In the genomic region with DNA sequence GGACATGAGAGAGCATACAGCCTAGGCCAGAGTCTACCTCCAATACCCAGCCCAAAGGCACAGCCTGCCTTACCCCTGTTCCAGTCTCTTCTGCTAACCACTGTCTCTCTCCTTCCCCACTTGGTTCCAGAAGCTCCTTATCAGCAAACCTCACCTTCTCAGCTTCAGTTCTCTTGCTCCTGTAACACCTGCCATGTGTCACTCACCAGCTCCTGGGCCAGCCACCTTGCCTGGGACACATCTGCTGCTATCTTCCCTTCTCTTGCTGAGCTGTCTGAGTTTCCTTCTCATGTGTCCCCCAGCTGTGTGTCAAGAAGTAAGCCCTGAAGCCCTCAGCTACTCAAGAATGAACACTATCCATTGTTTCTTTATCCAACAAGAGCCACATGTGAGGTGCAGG, we compare ENCODE assay signal across 20 mouse cellular contexts. TPM values are rescaled to one million over a fixed set of nuclear protein-coding genes. Genes with fewer than 3 reads are reported as not detected.
DNase-seq lines count a peak whose midpoint lies in the region; ATAC-seq and TF ChIP-seq lines count a peak whose summit lies in the region.
"Not testable (repeated sequence)": the region's sequence is repeated elsewhere in the genome, so short reads cannot be mapped to it uniquely, and the experiment has no call there.
"Had no signal": no experiment of that assay in that cellular context is flagged by ENCODE, and none has a peak within 500 bp of the region (broad histone marks: within the 10 kb centered on the region; RNA-seq: fewer than 3 reads in every experiment).

No protein-coding gene starts in this region.

- not testable (repeated sequence) for H3K27ac ChIP-seq in liver, embryonic 12.5 days; liver, embryonic 14.5 days; liver, embryonic 16.5 days (ENCODE audit: low read length)

- not testable (repeated sequence) for H3K4me2 ChIP-seq in liver, embryonic 12.5 days; liver, embryonic 14.5 days (ENCODE audit: low read depth); liver, embryonic 16.5 days (ENCODE audit: low read depth, low read length)

- not testable (repeated sequence) for H3K9me3 ChIP-seq in liver, embryonic 12.5 days (replicated peaks); liver, embryonic 14.5 days (ENCODE audit: control insufficient read depth, low read length); liver, embryonic 16.5 days (replicated peaks; ENCODE audit: control insufficient read depth, low read length)

- H3K4me1 ChIP-seq in liver, embryonic 12.5 days; liver, embryonic 14.5 days (replicated peaks; ENCODE audit: control insufficient read depth in 2 of 2, insufficient read depth in 2 of 2, low read length in 1 of 2); liver, embryonic 16.5 days (ENCODE audit: control insufficient read depth, low read depth, low read length): not testable (repeated sequence)

- not testable (repeated sequence) for TF ChIP-seq CTCF in liver, embryonic 14.5 days (IDR thresholded peaks at IDR 0.05; ENCODE audit: low read depth)

- 0 out of 2 replicates have a peak, but pooled peaks have one; percentile 26 for ATAC-seq in erythroid progenitor cell, adult 5-6 weeks (replicated peaks; ENCODE audit: low FRiP score, poor library complexity, severe bottlenecking)
- peak; percentile 60 for ATAC-seq in liver, embryonic 12.5 days
- peak; percentile 55; the same call in 1 of the 2 replicates for ATAC-seq in liver, embryonic 14.5 days (ENCODE audit: insufficient read depth)
- peak; percentile 48 for ATAC-seq in liver, embryonic 16.5 days (ENCODE audit: low read depth)
- ATAC-seq in megakaryocyte-erythroid progenitor cell, adult 5-6 weeks (replicated peaks; ENCODE audit: low FRiP score, low TSS enrichment, poor library complexity, severe bottlenecking) = peak; percentile 80

- not testable (repeated sequence) for H3K9ac ChIP-seq in liver, embryonic 12.5 days; liver, embryonic 14.5 days (replicated peaks); liver, embryonic 16.5 days (ENCODE audit: low read depth, low read length)

- TF ChIP-seq EP300 in liver, embryonic 14.5 days (IDR thresholded peaks at IDR 0.05; ENCODE audit: low read depth) = not testable (repeated sequence)

- not testable (repeated sequence) for DNase-seq in liver, embryonic 14.5 days (ENCODE audit: low read depth in 3 of 3, low spot score in 3 of 3)

- H3K27me3 ChIP-seq in liver, embryonic 12.5 days (replicated peaks); liver, embryonic 14.5 days (ENCODE audit: control insufficient read depth, insufficient read depth, low read length); liver, embryonic 16.5 days (ENCODE audit: control insufficient read depth, insufficient read depth, low read depth, low read length): not testable (repeated sequence)

- not testable (repeated sequence) for H3K36me3 ChIP-seq in liver, embryonic 12.5 days; liver, embryonic 14.5 days (replicated peaks; ENCODE audit: control insufficient read depth, insufficient read depth, low read depth); liver, embryonic 16.5 days (ENCODE audit: control insufficient read depth, insufficient read depth)

- not testable (repeated sequence) for H3K4me3 ChIP-seq in liver, embryonic 12.5 days; liver, embryonic 14.5 days (ENCODE audit: insufficient read depth in 1 of 2, low read depth in 2 of 2, low read length in 2 of 2); liver, embryonic 16.5 days (ENCODE audit: low read depth, low read length)

RNA-seq across cellular contexts. Expression of a gene that starts 3.1 kb away (rescaled TPM):
- total RNA-seq in erythroid progenitor cell, adult 5-6 weeks (2015; ENCODE audit: low replicate concordance) = not detected in 2 replicates
- total RNA-seq in erythroid progenitor cell, adult 5-6 weeks (2017; ENCODE audit: low replicate concordance) = not detected in 2 replicates
- polyA plus RNA-seq in liver, embryonic 12.5 days (2016; fragmentation: Nextera tagmentation; extraction: Ambion mirVana) = not detected in 2 replicates
- not detected in 2 replicates for polyA plus RNA-seq in liver, embryonic 14.5 days (2012; rRNA removed)
- polyA plus RNA-seq in liver, embryonic 14.5 days (2014; fragmentation: Nextera tagmentation; extraction: Ambion mirVana) = not detected in 2 replicates
- polyA plus RNA-seq in liver, embryonic 16.5 days (2015; fragmentation: Nextera tagmentation; extraction: Ambion mirVana) = not detected in 2 replicates
- not detected in 2 replicates for total RNA-seq in megakaryocyte-erythroid progenitor cell, adult 5-6 weeks (2014; fragmentation: Nextera tagmentation)
- not detected in 2 replicates for total RNA-seq in megakaryocyte-erythroid progenitor cell, adult 5-6 weeks (2017)
- total RNA-seq: adrenal gland, adult 2 months; adrenal gland, postnatal 10 days; adrenal gland, postnatal 25 days; adrenal gland, postnatal 4 days; ES-E14; MEL had no signal
- polyA plus RNA-seq: adrenal gland, adult 2 months; C2C12; embryonic facial prominence, embryonic 11.5 days; forebrain, embryonic 10.5 days; forebrain, embryonic 12.5 days; forebrain, embryonic 14.5 days; forebrain, embryonic 16.5 days had no signal

RNA-seq across cellular contexts. Expression of a gene that starts 13.3 kb away (rescaled TPM):
- not detected in 2 replicates for total RNA-seq in erythroid progenitor cell, adult 5-6 weeks (2015; ENCODE audit: low replicate concordance)
- total RNA-seq in erythroid progenitor cell, adult 5-6 weeks (2017; ENCODE audit: low replicate concordance) = not detected in 2 replicates
- not detected in 2 replicates for polyA plus RNA-seq in liver, embryonic 12.5 days (2016; fragmentation: Nextera tagmentation; extraction: Ambion mirVana)
- not detected in 2 replicates for polyA plus RNA-seq in liver, embryonic 14.5 days (2012; rRNA removed)
- polyA plus RNA-seq in liver, embryonic 14.5 days (2014; fragmentation: Nextera tagmentation; extraction: Ambion mirVana) = not detected in 2 replicates
- polyA plus RNA-seq in liver, embryonic 16.5 days (2015; fragmentation: Nextera tagmentation; extraction: Ambion mirVana) = not detected in 2 replicates
- not detected in 2 replicates for total RNA-seq in megakaryocyte-erythroid progenitor cell, adult 5-6 weeks (2014; fragmentation: Nextera tagmentation)
- not detected in 2 replicates for total RNA-seq in megakaryocyte-erythroid progenitor cell, adult 5-6 weeks (2017)
- total RNA-seq: adrenal gland, adult 2 months; adrenal gland, postnatal 10 days; adrenal gland, postnatal 25 days; adrenal gland, postnatal 4 days; common myeloid progenitor, adult 5-6 weeks; ES-E14; MEL had no signal
- polyA plus RNA-seq: adrenal gland, adult 2 months; brain, embryonic 14.5 days; C2C12; embryonic facial prominence, embryonic 11.5 days; embryonic facial prominence, embryonic 13.5 days; forebrain, embryonic 10.5 days; forebrain, embryonic 12.5 days; forebrain, embryonic 14.5 days; forebrain, embryonic 16.5 days had no signal

RNA-seq across cellular contexts. Expression of a gene that starts 36.5 kb away (rescaled TPM):
- not detected in 2 replicates for total RNA-seq in erythroid progenitor cell, adult 5-6 weeks (2015; ENCODE audit: low replicate concordance)
- not detected in 2 replicates for total RNA-seq in erythroid progenitor cell, adult 5-6 weeks (2017; ENCODE audit: low replicate concordance)
- not detected in 2 replicates for polyA plus RNA-seq in liver, embryonic 12.5 days (2016; fragmentation: Nextera tagmentation; extraction: Ambion mirVana)
- 0.03 TPM in 1 of 2 replicates, not detected in the other for polyA plus RNA-seq in liver, embryonic 14.5 days (2012; rRNA removed)
- not detected in 2 replicates for polyA plus RNA-seq in liver, embryonic 14.5 days (2014; fragmentation: Nextera tagmentation; extraction: Ambion mirVana)
- polyA plus RNA-seq in liver, embryonic 16.5 days (2015; fragmentation: Nextera tagmentation; extraction: Ambion mirVana) = not detected in 2 replicates
- not detected in 2 replicates for total RNA-seq in megakaryocyte-erythroid progenitor cell, adult 5-6 weeks (2014; fragmentation: Nextera tagmentation)
- not detected in 2 replicates for total RNA-seq in megakaryocyte-erythroid progenitor cell, adult 5-6 weeks (2017)
- total RNA-seq: adrenal gland, postnatal 10 days; adrenal gland, postnatal 25 days; adrenal gland, postnatal 4 days; common myeloid progenitor, adult 5-6 weeks; ES-E14; MEL had no signal
- polyA plus RNA-seq: adrenal gland, adult 2 months; forebrain, embryonic 10.5 days; forebrain, embryonic 12.5 days; forebrain, embryonic 14.5 days; forebrain, embryonic 16.5 days had no signal

Comparison
In these comparisons a context has a peak if more than half of its experiments do, and no peak if none do; other contexts are left out.
1. ATAC-seq: peak in every context shown above with its lines; median percentile 80 in megakaryocyte-erythroid progenitor cell, adult 5-6 weeks; 60 in liver, embryonic 12.5 days; 55 in liver, embryonic 14.5 days; 48 in liver, embryonic 16.5 days; 26 in erythroid progenitor cell, adult 5-6 weeks.